Mouse (Mus musculus): ENCODE data around the gene Hoxb5. TPM values are rescaled to one million over a fixed set of nuclear protein-coding genes. Genes with fewer than 3 reads are reported as not detected.

The Hoxb5 gene
- polyA plus RNA-seq, 1 experiment, result not detected

DNA sequence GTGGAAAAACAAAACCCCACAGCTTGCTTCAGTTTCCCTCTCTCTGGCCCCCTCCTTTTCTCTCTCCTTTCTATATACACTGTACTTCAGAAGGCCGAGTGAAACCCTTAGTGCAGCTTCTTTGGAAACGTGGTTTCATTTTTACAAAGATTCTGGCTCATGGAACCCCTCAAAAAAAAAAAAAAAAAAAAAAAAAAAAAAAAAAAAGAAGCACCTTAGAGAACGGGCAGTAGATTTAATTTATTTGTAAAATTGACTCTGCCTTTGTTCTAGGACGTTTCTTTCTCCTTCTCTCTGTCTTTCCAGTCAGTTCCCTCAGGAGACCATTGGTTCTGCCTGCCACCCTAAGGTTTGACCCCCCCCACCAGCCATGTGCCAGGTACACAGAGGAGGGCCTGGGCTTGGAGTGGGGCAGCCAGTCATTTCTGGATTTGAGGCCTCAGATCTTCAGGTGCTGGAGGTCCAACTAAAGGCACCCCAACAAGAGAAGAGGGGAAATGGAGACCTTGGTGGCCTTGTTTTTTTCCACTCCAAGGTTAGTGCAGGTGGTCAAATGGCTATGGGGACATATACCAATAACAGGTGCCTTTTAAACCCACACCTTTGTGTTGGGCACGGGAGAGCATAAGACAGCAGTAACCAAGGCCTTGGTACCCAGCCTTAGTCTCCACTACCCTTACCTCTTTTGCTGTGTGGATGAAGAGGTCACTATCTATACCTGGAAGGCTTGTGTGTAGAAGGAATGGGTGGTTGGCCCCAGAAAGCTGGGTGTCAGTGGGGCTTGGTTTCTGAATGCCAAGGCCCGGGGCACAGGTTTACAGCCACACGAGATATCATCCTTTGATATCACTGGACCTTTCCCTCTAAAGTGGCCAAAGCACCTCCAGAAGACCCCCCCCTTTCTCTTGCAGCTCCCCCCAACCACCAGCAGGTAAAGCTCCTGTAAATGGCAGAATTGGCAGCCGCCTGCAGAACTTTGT lies 22.4 kb upstream of the Hoxb5 start:
- TF ChIP-seq GATA1 (IDR thresholded peaks at IDR 0.05; ENCODE audit: low read length), result no peak

DNA sequence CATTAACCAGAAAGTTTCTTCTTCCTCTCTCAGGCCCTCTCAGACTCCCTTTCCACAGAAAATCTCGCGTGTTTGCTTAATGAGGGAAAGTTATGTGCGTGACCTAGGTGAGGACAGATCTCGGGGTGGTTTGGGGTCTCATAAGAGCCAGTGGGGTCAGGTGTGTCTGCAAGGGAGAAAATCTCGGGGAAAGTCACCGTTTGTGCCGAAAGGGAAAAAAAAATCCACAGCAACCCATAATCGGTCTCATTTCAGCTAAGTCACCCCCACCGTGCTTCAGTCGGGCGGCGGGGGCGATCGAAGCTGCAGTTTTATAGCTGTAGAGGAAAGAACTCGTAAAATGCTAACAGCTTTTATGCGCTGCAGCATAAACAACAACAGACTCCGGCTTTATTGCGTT lies 21.7 kb upstream of the Hoxb5 start:
- no peak for TF ChIP-seq GATA1 (IDR thresholded peaks at IDR 0.05; ENCODE audit: low read length)

DNA sequence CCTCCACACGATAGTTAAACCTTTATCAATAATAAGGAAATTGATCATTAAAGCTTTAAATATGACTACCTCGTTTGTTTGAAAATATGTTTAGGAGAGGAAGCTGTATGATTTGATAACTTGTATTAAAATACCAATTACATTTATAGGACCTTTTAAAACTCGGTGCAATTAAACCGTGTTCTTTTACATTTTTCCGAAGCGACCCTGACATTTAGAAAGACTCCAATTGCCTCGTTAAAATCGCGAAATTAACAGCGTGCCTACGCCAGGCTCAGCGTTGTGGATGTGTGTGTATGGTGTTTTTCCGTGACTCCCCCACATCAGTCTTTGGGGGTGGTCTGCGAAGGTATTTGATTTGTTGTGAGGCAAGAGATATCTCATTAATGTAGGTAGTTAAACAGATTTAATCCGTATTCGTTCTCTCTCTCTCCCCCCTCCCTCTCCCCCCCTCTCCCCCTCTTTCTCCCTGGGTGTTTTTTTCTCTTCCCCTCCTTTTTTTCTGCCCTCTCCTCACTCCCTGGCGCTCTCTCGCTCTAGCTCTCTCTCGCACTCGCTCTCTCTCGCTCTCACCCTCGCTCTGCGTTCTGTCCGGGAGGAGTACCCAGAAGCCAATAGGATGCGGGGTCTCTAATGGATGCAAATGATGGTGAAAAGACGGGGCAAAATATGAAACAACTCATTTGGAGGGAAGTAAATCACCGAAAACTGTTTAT lies 21.1 kb upstream of the Hoxb5 start, which contains the start of gene Hoxb8:
Hoxb8 (plus strand) TSS at position 51 of the 716 bp plus-strand sequence.
- TF ChIP-seq GATA1 (IDR thresholded peaks at IDR 0.05; ENCODE audit: low read length), result no peak

DNA sequence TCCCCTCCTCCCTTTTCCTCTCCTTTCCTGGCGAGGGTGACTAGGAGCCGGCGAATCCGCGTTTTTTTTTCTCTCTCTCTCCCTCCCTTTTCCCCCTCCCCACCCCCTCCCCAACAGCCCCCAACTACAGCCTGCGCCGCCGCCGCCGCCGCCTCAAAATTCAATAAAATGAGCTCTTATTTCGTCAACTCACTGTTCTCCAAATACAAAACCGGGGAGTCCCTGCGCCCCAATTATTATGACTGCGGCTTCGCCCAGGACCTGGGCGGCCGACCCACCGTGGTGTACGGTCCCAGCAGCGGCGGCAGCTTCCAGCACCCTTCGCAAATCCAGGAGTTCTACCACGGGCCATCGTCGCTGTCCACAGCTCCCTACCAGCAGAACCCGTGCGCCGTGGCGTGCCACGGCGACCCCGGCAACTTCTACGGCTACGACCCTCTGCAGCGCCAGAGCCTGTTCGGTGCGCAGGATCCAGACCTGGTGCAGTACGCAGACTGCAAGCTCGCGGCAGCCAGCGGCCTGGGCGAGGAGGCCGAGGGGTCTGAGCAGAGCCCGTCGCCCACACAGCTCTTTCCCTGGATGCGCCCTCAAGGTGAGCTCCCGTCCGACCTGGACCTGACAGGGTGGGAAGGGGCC lies 20.2 kb upstream of the Hoxb5 start:
- TF ChIP-seq GATA1 (IDR thresholded peaks at IDR 0.05; ENCODE audit: low read length), result no peak

DNA sequence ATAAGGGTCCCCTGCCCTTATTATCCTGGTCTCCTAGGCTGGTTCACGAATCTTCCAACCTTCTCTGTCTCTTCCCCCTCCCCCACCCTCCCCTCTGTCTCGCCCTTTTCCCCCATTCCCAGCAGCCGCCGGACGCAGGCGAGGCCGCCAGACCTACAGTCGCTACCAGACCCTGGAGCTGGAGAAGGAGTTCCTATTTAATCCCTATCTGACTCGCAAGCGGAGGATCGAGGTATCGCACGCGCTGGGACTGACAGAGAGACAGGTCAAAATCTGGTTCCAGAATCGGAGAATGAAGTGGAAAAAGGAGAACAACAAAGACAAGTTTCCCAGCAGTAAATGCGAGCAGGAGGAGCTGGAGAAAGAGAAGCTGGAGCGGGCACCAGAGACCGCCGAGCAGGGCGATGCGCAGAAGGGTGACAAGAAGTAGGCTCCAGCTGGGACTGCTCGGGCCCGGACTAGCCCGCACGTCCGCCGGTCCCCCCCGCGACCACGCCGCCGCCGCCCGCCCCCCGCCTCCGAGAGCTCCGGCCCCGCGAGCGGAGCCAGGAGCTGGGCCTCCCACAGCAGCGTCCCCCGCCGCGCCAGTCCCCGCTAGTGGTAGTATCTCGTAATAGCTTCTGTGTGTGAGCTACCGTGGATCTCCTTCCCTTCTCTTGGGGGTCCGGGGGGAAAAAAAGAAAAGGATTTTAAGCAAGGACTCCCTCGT lies 18.9 kb upstream of the Hoxb5 start:
- TF ChIP-seq GATA1 (IDR thresholded peaks at IDR 0.05; ENCODE audit: low read length), result no peak

DNA sequence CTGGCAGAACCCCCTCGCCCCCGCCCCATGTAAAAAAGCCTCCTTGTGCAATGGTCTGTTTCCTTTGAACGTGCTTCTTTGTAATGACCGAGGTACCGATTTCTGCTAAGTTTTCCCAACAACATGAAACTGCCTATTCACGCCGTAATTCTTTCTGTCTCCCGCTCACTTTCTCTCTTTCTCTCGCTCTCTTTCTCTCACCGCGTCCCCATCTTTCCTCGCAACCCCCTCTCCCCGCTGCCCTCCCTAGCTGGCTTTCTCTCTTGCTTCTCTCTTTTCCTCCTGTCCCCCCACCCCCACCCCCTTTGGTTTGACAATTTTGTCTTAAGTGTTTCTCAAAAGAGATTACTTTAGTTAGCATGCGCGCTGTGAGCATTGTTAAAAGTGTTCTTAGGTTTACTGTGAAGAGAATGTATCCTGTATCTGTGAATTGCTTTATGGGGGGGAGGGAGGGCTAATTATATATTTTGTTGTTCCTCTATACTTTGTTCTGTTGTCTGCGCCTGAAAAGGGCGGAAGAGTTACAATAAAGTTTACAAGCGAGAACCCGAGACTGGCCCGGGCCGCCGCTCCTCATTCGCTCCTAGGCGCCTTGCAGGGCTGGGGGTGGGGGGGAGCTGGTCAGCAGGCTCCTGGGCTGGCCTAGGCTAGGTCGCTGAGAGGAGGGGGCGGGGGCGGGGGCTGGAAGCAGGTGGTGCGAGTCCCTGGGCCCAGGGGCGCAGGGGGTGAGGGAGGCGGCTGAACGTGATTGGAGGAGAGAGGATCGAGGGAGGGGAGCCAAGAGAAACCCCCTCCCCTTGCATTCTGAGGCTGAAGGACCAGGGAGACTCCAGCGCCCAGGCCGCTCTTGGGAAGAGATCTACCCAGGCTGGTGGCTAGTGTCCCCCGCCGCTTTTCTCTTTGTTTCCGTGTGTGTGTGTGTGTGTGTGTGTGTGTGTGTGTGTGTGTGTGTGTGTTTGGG lies 18.1 kb upstream of the Hoxb5 start:
- no peak for TF ChIP-seq GATA1 (IDR thresholded peaks at IDR 0.05; ENCODE audit: low read length)

DNA sequence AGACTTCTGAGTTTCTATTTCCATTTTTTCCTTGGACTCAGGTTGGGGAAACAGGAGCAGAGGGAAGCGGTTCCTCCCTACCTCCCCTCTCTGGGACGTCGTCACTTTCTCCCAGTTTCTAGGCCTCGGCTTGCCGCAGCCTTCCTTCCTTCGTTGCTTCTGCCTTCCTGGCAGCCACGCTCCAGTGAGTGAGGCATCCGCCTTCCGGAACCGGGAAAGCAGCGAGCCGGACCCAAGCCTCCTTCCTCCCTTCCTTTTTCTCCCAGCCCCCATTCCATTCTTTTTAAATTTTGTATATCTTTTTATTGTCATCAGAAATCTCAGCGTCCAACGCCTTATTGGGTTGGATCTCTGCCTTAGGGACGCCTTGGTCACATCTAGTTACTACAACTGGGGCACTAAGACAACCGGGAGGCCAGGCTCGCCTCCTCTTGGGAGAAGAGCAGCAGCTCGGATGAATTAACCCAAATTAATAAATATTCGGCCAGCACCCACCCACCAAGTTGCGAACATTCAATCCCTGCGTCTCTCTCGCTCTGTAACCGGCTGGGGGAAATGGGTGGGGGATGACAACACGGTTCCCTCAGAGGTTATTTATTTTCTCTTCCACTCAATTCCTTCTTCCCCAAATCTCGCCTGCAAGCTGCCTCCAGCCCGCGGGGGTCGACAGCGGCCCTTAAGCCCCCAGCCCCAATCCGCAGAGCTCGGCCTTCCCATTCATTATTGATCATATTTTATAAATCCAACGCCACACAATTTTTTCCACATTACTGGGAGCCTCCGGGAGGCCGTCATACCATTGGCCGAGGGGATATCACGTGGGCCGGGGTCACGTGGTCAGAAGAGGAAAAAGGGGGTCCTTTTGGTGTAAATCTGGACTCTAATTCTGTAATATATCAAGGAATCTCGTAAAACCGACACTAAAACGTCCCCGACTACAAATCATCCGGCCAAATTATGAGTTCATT lies 17.1 kb upstream of the Hoxb5 start, which contains the start of gene Hoxb7:
Hoxb7 (plus strand) TSS at position 853 of the 968 bp plus-strand sequence.
- no peak for TF ChIP-seq GATA1 (IDR thresholded peaks at IDR 0.05; ENCODE audit: low read length)

DNA sequence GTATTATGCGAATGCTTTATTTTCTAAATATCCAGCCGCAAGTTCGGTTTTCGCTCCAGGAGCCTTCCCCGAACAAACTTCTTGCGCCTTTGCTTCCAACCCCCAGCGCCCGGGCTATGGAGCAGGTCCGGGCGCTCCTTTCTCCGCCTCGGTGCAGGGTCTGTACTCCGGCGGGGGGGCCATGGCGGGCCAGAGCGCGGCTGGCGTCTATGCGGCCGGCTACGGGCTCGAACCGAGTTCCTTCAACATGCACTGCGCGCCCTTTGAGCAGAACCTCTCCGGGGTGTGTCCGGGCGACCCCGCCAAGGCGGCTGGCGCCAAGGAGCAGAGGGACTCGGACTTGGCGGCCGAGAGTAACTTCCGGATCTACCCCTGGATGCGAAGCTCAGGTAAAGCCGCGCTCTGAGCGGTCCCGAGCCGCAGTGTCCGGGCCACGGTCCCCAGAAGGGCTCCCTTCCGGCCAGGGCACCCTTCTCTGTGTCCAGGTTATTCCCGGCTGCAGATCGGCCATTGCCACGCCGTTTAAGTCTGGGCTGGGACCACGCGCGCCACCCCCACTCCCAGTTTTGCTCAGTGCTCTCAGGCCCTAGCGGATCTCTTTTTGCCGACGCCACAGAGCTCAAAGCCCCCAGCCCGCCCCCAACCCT lies 16.3 kb upstream of the Hoxb5 start:
- no peak for TF ChIP-seq GATA1 (IDR thresholded peaks at IDR 0.05; ENCODE audit: low read length)

DNA sequence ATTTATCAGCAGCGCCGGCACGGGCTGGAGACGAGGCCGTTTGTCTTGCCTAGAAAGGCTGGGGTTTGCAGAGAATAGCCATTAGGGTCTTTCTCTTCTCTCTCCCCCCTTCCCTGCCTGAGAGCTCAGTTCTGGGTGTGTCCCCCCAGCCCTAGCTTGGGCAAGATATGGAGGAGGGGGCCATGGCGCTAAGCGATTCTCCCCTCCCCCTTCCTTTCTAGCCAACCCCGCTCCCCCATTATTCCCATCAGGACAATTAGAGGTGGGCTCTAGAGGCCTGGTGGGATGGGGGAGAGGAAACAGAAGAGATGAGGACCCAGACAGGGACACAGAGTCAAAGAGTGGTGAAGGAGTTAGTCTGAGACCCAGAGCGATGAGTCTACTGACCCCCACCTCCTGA lies 15.7 kb upstream of the Hoxb5 start:
- TF ChIP-seq GATA1 (IDR thresholded peaks at IDR 0.05; ENCODE audit: low read length), result no peak

DNA sequence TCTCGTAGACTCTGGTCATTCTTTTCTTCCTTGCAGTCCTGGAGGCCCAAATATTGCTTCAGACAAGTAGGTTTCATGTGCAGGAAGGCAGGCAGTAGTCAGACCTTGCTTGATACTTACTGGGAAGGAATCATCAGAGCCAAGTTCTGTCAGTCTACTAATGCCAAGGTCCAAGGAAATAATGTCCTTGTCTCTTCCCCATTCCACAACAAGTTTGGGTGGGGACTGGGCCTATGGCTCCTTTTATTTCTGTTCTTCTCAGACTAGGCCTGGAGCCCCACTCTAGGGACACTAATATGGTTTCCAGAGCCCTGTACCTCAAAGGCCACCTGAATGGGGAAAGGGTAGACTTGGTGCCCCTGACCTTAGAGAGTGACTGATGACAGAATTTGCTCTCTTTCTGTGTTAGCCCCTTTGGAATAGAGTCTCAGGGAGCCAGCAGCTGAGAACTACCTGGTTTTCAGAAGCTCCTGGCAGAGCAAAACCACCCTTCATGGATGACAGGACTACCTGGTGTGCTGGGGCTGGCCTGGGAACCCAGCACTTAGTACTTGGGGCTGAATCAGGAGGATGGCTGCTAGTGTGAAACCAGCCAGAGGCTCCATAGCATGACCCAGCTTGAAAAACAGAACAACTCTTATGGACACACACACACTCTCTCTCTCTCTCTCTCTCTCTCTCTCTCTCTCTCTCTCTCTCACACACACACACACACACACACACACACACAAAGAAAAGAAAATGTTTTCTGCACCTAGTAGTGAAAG lies 14.5 kb upstream of the Hoxb5 start:
- TF ChIP-seq GATA1 (IDR thresholded peaks at IDR 0.05; ENCODE audit: low read length), result no peak

DNA sequence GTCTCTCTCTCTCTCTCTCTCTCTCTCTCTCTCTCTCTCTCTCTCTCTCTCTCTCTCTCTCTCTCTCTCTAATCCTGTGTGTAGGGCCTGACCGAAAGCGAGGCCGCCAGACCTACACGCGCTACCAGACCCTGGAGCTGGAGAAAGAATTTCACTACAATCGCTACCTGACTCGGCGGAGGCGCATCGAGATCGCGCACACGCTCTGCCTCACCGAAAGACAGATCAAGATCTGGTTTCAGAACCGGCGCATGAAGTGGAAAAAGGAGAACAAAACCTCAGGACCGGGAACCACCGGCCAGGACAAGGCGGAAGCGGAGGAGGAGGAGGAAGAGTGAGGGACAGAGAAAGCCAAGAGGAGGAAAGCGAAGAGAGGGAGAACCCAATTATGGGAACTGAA lies 13.8 kb upstream of the Hoxb5 start:
- TF ChIP-seq GATA1 (IDR thresholded peaks at IDR 0.05; ENCODE audit: low read length), result no peak

DNA sequence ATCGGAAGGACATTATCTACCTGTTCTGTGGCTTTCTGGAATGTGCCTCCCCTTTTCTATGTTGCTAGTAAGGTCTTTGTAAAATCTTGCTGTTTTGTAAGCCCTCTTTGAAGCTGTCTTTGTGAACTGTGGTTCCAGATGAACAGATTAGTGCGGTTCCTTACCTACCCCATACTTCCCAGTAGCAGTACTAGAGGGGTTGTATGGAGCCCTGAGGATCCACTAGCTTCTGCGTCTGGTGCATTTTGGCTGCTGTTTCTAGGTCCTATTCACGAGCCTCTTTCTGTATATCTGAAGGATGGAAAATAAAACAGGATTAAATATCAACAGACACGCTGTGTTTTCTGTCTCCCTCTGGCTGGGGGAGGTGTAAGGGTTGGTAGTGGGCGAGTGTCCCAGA lies 13.3 kb upstream of the Hoxb5 start:
- no peak for TF ChIP-seq GATA1 (IDR thresholded peaks at IDR 0.05; ENCODE audit: low read length)
